Mouse (Mus musculus): ENCODE measurements around the gene Trim33. TPM values are rescaled to one million over a fixed set of nuclear protein-coding genes. Genes with fewer than 3 reads are reported as not detected.

The Trim33 gene
- polyA plus RNA-seq, 1 experiment from 2014 or later = 30.1 TPM

DNA sequence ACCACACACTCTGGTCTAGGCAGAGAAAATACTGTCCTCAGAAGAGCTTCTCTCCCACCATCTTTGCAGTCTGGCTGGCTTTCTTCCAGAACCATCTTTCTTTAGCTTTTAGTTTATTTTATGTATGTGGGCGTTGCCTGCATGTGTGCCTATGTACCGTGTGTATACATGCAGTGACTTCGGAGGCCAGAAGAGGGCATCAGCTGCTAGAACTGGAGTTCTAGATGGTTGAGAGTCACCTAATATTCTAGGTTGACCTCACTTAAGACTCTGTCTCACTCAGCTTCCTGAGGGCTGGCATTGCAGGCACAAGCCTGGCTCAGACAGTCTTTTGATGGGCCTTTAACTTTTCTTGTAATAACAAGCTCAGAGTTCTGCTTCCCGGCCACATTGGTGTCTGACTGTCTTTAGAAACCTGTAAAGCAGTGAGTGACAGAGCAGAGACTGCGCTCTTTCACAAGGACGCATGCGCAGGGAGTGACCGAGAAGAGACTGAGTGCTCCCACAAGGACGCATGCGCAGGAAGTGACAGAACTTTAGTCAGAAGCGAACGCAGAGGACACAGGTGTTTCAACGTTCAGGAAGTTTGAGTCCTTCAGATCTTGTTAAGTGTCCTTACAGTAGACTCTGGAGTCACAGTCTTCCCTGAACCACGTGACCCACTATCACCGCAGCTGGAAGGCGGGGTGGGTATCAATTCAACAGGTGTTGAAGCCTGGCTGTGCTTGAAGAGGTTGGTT lies 107.4 kb downstream of the Trim33 start:
- Histone ChIP-seq H3K27ac (replicated peaks) (no peak overlapping the region), H3K4me1 (replicated peaks) (no peaks in the 10 kb centered on the region), H3K27me3 (no peaks in the 10 kb centered on the region), H3K9ac (no peak overlapping the region), H3K9me3 (no peaks in the 10 kb centered on the region), H3K4me2 (no peak overlapping the region), H3K4me3 (no peak overlapping the region), H3K36me3 (no peaks in the 10 kb centered on the region)
- ATAC-seq (ENCODE audit: low read depth) = no peak
- 92% methylated on average over 16 of the region's 16 CpGs for WGBS

DNA sequence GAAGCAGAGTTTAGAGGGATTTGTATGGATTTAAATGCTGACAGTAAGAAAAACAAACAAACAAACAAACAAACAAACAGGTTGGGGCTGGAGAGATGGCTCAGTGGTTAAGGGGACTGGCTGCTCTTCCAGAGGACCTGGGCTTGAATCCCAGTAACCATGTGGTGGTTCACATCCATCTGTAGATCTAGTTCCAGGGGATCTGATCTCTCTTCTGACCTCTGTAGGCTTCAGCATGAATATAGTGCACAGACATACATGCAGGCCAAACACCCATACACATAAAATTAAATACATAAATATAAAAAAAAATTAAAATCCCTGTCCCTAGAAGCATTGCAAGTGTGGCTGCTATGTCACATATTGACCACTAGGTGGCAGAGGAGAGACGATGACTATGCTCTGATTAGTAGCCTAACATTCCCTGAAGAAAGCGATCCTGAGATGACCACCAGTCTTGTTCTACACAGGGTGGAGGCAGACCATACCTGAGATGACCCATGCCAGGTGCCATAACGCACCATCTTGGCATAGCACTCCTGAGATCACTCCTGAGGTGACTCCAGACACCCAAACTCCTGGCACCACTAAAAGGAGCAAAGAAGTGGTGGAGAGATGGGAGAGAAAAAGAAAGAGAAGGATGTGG lies 113.6 kb downstream of the Trim33 start:
- no peak overlapping the region for H3K27ac ChIP-seq (replicated peaks)
- H3K36me3 ChIP-seq = no peaks in the 10 kb centered on the region
- 0 out of 2 replicates have a peak, but pooled peaks cover 4% of the 10 kb centered on the region for H3K4me1 ChIP-seq (replicated peaks)
- H3K9me3 ChIP-seq = no peaks in the 10 kb centered on the region
- no peak overlapping the region for H3K9ac ChIP-seq
- H3K4me3 ChIP-seq = no peak overlapping the region
- no peak overlapping the region for H3K4me2 ChIP-seq
- ATAC-seq (ENCODE audit: low read depth) = peak; percentile 91
- 2% methylated on average over 3 of the region's 3 CpGs for WGBS
- no peaks in the 10 kb centered on the region; the same call in 1 of the 2 replicates for H3K27me3 ChIP-seq

DNA sequence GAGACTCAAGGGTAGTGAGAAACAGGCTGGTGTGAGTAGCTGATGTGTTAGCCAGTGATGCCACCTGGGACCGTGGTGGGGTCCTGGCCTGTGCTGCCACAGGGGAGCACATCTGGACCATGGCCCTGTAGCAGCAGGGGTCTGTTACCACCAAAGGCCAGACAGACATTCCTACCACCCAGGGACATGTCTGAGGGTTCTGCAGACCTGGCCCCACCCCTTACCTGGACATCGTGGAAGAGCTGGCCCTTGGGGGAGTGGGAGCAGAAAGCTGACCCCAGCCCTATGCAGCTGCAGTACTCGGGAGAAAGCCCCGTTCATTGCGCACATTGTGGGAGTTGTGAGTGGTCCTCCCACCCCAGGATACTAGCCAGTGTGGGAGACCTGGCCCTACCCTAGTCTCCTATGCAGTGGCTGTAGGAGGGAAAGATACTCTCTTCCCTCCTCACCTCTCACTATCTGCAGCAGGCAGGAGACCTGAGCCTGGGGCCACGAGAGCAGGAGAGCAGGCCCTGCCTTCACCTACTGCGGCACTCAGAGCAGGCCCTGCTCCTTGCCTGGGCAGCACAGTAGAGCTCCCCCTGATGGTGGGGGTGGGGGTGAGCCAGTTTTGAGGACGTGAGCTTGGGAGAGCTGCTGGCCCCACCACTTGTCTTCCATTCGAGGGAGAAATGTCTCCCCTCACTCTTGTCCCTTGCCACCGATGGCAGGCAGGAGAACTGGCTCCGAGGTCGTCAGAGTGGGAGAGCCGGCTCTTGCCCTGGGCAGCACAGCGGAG lies 114.4 kb downstream of the Trim33 start:
- 81% methylated on average over 14 of the region's 14 CpGs for WGBS
- 0 out of 2 replicates have a peak, but pooled peaks cover 4% of the 10 kb centered on the region for H3K4me1 ChIP-seq (replicated peaks)
- no peaks in the 10 kb centered on the region for H3K36me3 ChIP-seq
- H3K27me3 ChIP-seq = no peaks in the 10 kb centered on the region; the same call in 1 of the 2 replicates
- no peak overlapping the region for H3K27ac ChIP-seq (replicated peaks)
- H3K9ac ChIP-seq = no peak overlapping the region
- no peaks in the 10 kb centered on the region for H3K9me3 ChIP-seq
- ATAC-seq (ENCODE audit: low read depth) = peak; percentile 64
- no peak overlapping the region for H3K4me2 ChIP-seq
- no peak overlapping the region for H3K4me3 ChIP-seq

GRCm38 (mm10) chr3:103394121-103394520 lies 115.0 kb downstream of the Trim33 start:
- Histone ChIP-seq H3K4me1 (replicated peaks) (0 out of 2 replicates have a peak, but pooled peaks cover 4% of the 10 kb centered on the region), H3K27ac (replicated peaks) (no peak overlapping the region), H3K4me2 (no peak overlapping the region), H3K36me3 (no peaks in the 10 kb centered on the region), H3K27me3 (no peaks in the 10 kb centered on the region; the same call in 1 of the 2 replicates), H3K4me3 (no peak overlapping the region), H3K9me3 (no peaks in the 10 kb centered on the region), H3K9ac (no peak overlapping the region)
- ATAC-seq (ENCODE audit: low read depth) = no peak
- WGBS = 77% methylated on average over 2 of the region's 2 CpGs

DNA sequence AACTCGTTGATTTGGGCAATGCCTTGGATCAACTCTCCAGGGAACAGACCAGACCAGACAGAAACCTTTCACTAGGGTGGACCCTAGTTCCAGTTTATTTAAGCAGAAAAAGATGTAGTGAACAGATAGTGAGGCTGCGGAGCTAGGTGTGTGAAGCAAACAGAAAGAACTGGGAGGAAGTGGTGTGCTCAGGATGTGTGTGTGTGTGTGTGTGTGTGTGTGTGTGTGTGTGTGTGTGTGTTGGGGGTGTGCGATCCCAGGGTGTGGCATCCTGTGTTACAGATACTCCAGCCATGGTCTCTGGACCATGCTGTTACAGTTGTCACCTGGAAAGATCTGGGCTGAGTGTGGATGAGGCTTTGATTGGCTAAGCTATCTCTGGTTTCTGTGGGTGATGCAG lies 118.4 kb downstream of the Trim33 start:
- Histone ChIP-seq H3K9ac (no peak overlapping the region), H3K4me3 (no peak overlapping the region), H3K27ac (replicated peaks) (no peak overlapping the region), H3K4me1 (replicated peaks) (peaks cover 17% of the 10 kb centered on the region), H3K4me2 (no peak overlapping the region), H3K36me3 (no peaks in the 10 kb centered on the region), H3K27me3 (no peaks in the 10 kb centered on the region; the same call in 1 of the 2 replicates), H3K9me3 (no peaks in the 10 kb centered on the region)
- no peak for ATAC-seq (ENCODE audit: low read depth)
- 91% methylated on average over 3 of the region's 3 CpGs for WGBS

DNA sequence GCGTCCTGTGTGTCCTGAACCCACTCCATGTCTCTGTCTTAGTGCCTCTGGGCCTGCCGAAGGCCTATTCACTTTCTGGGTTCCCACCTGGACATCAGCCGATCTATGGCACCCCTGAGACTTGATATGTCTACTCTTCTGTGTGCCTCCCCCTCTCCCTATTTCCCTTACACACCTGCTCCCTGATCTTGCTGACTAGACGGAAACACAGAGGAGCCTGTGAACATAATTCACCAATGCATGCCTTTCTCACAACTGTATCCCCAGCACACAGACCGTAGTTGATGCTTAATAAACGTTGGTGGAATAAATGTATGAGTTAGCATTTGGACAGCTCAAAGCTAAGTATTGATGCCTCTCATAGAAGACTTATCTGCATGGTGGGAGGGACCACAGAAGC lies 121.7 kb downstream of the Trim33 start:
- Histone ChIP-seq H3K4me1 (replicated peaks) (peaks cover 22% of the 10 kb centered on the region), H3K36me3 (no peaks in the 10 kb centered on the region), H3K4me3 (no peak overlapping the region), H3K4me2 (no peak overlapping the region), H3K27me3 (no peaks in the 10 kb centered on the region), H3K9me3 (no peaks in the 10 kb centered on the region), H3K27ac (replicated peaks) (peak overlapping the region; percentile 82), H3K9ac (no peak overlapping the region)
- ATAC-seq (ENCODE audit: low read depth) = peak; percentile 44
- 44% methylated on average over 6 of the region's 6 CpGs for WGBS

DNA sequence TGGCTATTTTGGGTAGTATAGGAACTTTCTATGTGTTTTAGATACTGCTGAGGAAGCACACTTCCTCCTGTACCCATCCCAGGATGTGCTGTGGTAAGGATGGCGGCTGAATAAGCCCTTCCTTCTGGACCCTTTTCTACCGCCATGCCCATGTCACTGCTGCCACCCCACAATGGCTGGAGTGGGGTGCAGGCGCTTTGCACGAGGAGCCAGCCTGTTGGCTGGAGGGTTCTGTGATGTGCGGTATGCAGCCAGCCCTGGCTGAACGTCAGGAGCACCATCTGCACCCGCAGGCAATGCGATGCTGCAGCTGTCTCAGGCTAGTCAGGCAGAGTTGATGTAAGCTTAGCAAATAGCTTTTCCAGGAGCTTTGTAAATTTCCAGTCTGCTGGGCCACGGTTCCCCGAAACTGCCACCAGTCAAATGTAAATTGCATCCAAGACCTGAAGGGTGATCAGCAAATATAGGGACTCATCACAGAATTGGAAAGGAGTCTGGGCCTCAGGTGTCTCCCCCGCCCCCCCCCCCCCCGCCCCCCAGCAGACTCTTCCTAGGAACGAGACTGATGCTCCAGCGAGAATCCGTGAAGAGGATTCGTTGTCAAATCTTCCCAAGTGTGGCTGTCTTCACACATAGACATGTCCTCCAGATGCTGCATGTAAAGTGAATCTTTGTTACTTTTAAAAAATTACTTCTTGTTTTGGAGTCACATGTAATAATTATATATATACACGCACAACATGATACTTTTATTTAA lies 122.4 kb downstream of the Trim33 start:
- Histone ChIP-seq H3K4me2 (no peak overlapping the region), H3K9ac (no peak overlapping the region)
- WGBS = 40% methylated on average over 17 of the region's 17 CpGs

GRCm38 (mm10) chr3:103402212-103402611 lies 123.1 kb downstream of the Trim33 start:
- 30% methylated on average over 10 of the region's 10 CpGs for WGBS
- H3K27ac ChIP-seq (replicated peaks) = peak overlapping the region; percentile 59
- no peak overlapping the region for H3K4me2 ChIP-seq

More for the DNA sequence above, 122.4 kb downstream of the Trim33 start:
- H3K4me1 ChIP-seq (replicated peaks) = peaks cover 22% of the 10 kb centered on the region
- H3K27ac ChIP-seq (replicated peaks) = peak overlapping the region; percentile 82
- no peak overlapping the region for H3K4me3 ChIP-seq
- H3K36me3 ChIP-seq = no peaks in the 10 kb centered on the region
- ATAC-seq (ENCODE audit: low read depth) = peak; percentile 84
- H3K27me3 ChIP-seq = no peaks in the 10 kb centered on the region
- H3K9me3 ChIP-seq = no peaks in the 10 kb centered on the region

DNA sequence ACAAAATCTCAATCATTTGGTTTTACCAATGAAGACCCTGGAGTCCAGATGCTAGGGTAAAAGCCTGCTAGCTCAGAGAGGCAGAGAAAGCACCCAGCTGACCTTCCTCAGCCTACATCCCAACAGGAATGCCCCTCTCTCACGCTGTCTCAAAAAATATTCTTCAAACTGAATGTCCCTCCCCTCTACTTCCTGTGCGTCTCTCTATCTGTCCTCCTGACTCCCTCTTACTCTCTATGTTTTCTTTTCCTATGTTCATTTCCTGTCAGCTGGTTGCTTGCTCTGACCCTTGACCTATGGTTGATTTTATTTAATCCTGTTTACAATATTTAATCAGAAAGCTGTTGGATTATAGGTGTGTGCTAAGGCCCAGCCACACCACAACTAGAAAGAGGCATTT lies 126.0 kb downstream of the Trim33 start:
- Histone ChIP-seq H3K9me3 (no peaks in the 10 kb centered on the region), H3K36me3 (no peaks in the 10 kb centered on the region), H3K4me2 (no peak overlapping the region), H3K27ac (replicated peaks) (no peak overlapping the region), H3K27me3 (no peaks in the 10 kb centered on the region), H3K4me1 (replicated peaks) (peaks cover 26% of the 10 kb centered on the region), H3K4me3 (no peak overlapping the region), H3K9ac (no peak overlapping the region)
- 72% methylated on average over 2 of the region's 2 CpGs for WGBS
- no peak for ATAC-seq (ENCODE audit: low read depth)

More at GRCm38 (mm10) chr3:103402212-103402611, 123.1 kb downstream of the Trim33 start:
- ATAC-seq (ENCODE audit: low read depth) = no peak
- H3K9ac ChIP-seq = no peak overlapping the region
- no peak overlapping the region for H3K4me3 ChIP-seq
- H3K27me3 ChIP-seq = no peaks in the 10 kb centered on the region
- peaks cover 24% of the 10 kb centered on the region for H3K4me1 ChIP-seq (replicated peaks)
- no peaks in the 10 kb centered on the region for H3K36me3 ChIP-seq
- no peaks in the 10 kb centered on the region for H3K9me3 ChIP-seq

GRCm38 (mm10) chr3:103405871-103406765 lies 127.0 kb downstream of the Trim33 start:
- Histone ChIP-seq H3K4me2 (no peak overlapping the region), H3K4me3 (no peak overlapping the region)

More at GRCm38 (mm10) chr3:103405871-103406765, 127.0 kb downstream of the Trim33 start:
- no peak for ATAC-seq (ENCODE audit: low read depth)
- H3K27me3 ChIP-seq = no peaks in the 10 kb centered on the region
- H3K36me3 ChIP-seq = no peaks in the 10 kb centered on the region
- H3K9me3 ChIP-seq = no peaks in the 10 kb centered on the region
- H3K4me1 ChIP-seq (replicated peaks) = peaks cover 23% of the 10 kb centered on the region
- 90% methylated on average over 11 of the region's 11 CpGs for WGBS
- no peak overlapping the region for H3K9ac ChIP-seq
- no peak overlapping the region for H3K27ac ChIP-seq (replicated peaks)

Measured in neural tube, embryonic 13.5 days (tissue).